Mouse (Mus musculus) skeletal muscle tissue, adult 2 months (tissue): ENCODE results near the gene Tmem208.
A peak's percentile ranks its signal among the peaks of the same experiment; 100 is the strongest.

Experiments
- DNase-seq: peaks from one replicate; pipeline ENCODE4 v3.0.0-alpha.2; 2012; ENCODE audit warnings: low read depth, low spot score

Gene Tmem208

GRCm38 (mm10) chr8:105325641-105326093, 487 bp upstream of the Tmem208 start:
- no peak for DNase-seq

DNA sequence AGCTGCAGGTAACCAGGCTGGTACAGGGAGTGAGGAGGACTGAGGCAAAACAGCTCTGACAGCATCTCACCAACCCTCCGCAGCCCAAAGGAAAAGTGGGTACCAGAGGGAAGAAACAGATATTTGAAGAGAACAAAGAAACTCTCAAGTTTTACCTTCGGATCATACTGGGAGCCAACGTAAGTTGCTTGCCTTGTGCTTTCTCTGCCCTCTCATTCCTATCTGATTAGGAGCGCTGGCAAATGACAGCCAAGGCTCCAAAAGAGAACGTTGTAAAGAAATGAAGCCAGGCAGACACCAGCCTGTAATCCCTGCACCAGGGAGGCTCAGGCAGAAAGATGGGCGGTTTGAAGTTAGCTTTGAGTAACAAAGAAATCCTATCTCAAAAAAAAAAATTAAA, 814 bp downstream of the Tmem208 start:
- DNase-seq, result no peak

GRCm38 (mm10) chr8:105330325-105330724, 4.2 kb downstream of the Tmem208 start:
- no peak for DNase-seq

GRCm38 (mm10) chr8:105331469-105331868, 5.3 kb downstream of the Tmem208 start:
- no peak for DNase-seq

GRCm38 (mm10) chr8:105331931-105332330, 5.8 kb downstream of the Tmem208 start:
- no peak for DNase-seq

- DNase-seq, result no peak
Measured at GRCm38 (mm10) chr8:105332523-105332922, 6.4 kb downstream of the Tmem208 start.

GRCm38 (mm10) chr8:105336373-105337130, 10.4 kb downstream of the Tmem208 start:
- no peak for DNase-seq

DNA sequence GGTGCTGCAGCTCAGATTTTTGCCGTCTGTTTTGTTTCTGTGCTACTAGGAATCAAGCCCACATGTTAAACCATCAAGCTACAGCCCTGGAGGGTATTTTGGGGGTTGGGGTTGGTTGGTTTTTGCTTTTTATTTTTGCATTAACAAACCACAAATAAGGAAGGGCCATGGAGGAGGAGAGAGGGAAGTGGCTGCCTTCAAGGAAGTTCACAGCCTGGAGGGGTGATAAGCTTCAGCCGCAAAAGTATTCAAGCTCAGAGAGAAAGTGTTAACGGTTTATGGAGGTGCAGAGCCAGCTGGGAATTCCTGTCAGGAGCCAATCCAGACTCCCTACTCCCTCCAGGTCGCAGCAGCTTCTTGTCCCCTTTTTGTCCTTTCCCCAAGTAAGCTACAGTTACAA, 12.8 kb downstream of the Tmem208 start:
- no peak for DNase-seq

GRCm38 (mm10) chr8:105339886-105340635, 13.9 kb downstream of the Tmem208 start:
- no peak for DNase-seq

GRCm38 (mm10) chr8:105341399-105341798, 15.2 kb downstream of the Tmem208 start:
- DNase-seq, result no peak

DNA sequence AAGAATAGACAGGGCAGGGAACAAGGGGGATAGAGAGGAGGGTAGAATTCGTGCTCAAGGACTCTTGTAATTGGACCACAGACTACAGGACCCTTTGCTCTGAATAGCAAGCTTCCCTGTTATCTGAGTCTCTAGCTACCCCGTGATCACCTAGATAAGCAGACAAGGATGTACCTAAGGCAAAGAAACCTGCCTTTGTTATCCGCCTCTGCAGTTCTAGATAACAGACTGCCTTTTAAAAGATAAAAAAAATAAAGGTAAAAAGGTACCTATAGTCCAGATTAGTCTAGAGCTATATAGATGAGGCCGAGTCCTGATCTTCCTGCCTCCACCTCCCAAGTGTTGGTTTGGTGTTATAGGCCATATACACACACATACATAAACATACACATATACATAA, 16.6 kb downstream of the Tmem208 start:
- DNase-seq, result no peak

DNA sequence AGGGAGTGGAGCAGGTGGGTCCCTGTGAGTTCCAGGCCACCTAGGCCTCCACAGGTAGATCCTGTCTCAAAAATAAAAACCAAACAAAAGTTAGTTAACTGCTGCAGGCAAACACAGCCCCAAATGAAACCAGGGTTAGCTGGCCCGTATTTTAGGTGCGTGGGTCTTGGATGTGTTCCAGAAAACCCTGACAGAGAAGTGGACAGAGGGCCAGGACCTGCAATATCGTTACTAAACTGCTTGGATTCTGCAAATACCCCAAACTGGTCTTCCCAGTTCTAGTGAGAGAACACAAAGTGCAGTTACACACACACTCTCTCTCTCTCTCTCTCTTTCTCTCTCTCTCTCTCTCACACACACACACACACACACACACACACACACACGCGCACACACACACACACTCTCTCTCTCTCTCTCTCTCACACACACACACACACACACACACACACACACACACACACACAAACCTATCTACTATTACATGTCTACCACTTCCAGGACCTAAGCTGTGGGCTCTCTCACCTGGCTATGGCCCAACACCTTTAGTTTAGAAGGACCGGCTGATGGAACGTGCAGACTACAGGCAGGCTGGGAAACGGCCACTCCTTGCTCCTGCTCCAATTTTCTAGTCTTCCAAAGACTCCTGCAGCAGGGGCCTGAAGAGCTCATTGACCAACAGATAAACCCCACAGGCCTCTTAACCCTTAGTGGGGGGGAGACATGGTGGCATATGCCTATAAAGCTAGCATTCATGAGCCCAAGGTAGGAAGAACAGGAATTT, 17.8 kb downstream of the Tmem208 start:
- no peak for DNase-seq

- DNase-seq, result peak; percentile 88
Measured at GRCm38 (mm10) chr8:105345061-105345975, 19.2 kb downstream of the Tmem208 start.

DNA sequence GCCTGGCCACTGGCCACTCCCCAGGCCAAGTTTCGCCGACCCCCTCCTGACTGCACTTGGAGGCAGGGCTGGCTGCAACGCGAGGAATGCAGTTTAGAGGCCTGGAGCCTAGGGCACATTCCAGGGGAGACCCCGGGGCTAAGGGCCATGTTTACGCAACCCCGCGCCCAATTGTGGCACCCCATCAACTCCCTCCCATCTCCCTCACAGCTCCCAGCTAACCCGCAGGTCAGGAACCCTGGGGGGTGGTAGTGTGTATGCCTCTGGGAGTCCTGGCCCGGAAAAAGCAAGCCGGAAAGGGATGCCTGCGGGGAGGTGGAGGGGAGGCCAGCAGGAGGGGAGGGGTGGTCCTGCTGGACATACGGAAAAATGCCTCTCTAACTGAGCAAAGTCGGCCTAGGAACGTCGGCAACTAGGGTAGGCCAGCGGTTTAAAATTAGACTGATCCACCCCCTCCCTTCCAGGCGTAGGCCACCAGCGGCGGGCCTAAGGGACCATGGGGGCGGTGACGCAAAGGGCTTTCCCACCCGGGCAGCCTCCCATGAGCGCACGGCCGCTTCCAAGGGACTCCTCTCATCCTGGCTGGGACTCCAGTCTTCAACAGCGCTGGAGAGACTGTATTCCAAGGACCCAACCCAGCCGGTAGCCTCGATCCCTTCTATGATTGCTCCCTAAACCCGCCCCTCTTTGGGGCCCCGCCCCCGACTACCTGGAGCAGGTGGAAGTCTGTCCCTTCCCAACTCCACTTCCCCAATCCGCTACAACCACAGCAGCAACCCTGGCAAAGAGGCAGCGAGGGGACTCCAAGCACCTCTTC, 20.7 kb downstream of the Tmem208 start:
- peak; percentile 79 for DNase-seq

GRCm38 (mm10) chr8:105347428-105348221, 21.5 kb downstream of the Tmem208 start, which contains the start of gene Fhod1:
Gene Fhod1 (minus strand): TSS chr8:105347953.
- peak; percentile 92 for DNase-seq

- DNase-seq, result no peak
Measured at GRCm38 (mm10) chr8:105348450-105349095, 22.4 kb downstream of the Tmem208 start, which contains the start of gene Slc9a5. Gene Slc9a5 (plus strand): TSS chr8:105348843.

DNA sequence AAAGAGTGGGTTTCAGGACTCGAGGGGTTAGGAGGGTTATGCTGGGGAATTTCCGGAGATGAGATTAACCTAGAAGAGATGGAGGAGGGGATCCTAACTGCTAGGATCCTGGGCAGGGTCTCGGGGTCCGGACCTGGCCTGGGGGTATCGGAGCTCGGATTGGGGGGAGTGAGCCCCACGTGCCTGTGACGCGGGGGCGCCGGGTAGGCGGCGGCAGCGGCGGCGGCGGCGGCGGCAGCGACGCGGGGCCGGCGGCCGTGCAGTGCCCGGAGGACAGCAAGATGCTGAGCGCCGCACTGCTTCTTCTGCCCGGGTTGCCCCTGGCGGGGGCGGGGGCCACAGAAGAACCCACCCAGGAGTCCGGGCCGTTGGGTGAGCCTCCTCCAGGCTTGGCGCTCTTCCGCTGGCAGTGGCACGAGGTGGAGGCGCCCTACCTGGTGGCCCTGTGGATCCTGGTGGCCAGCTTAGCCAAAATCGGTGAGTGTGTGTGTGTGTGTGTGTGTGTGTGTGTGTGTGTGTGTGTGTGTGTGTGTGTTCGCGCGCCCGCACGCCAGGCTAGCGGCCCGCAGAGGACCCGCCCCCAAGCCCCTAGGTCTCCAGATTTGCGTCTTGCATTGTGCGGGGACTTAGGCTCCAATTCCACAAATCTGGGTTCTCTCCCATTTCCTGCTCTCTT, 23.1 kb downstream of the Tmem208 start:
- no peak for DNase-seq

DNA sequence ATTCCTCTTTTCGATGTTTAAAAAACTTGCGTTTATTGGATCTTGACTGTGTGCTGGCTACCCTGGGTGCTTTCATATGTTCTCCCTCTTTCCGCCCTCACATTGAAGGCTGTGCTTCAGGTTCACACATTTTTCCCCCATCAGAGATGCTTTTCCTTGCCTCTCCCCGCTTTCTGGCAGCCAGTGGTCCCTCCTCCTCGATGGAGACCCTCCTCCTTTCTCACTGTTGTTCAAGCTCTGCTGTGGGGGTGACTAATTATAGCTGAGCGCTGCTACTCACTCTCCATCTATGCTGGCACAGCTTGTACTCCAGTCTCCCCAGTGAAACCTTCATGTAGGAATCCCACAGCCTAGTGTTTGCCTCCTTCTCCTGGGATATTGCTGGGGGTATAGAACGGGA, 24.0 kb downstream of the Tmem208 start:
- DNase-seq, result no peak
